Mouse (Mus musculus) bone marrow, adult 2 months (tissue): ENCODE results near the gene Otx2.

Source experiments
- CTCF ChIP-seq: fragments of 200-500 bp; IDR thresholded peaks from 2 replicates; pipeline ENCODE4 v1.5.1; 2011; ENCODE audit warnings: low read length, control low read depth; ENCODE audit not compliant: control insufficient read depth, insufficient read depth
- POLR2A ChIP-seq: fragments of 200-500 bp; IDR thresholded peaks from 2 replicates; pipeline ENCODE4 v1.6.1; 2011; ENCODE audit warnings: low read depth, mild to moderate bottlenecking, control low read depth, low read length, borderline replicate concordance; ENCODE audit not compliant: control insufficient read depth

GRCm38 (mm10) chr14:48719296-48719695 is 45.7 kb upstream of the Otx2 start:
- TF ChIP-seq POLR2A, result no peak
- no peak for TF ChIP-seq CTCF
